In the genomic region with DNA sequence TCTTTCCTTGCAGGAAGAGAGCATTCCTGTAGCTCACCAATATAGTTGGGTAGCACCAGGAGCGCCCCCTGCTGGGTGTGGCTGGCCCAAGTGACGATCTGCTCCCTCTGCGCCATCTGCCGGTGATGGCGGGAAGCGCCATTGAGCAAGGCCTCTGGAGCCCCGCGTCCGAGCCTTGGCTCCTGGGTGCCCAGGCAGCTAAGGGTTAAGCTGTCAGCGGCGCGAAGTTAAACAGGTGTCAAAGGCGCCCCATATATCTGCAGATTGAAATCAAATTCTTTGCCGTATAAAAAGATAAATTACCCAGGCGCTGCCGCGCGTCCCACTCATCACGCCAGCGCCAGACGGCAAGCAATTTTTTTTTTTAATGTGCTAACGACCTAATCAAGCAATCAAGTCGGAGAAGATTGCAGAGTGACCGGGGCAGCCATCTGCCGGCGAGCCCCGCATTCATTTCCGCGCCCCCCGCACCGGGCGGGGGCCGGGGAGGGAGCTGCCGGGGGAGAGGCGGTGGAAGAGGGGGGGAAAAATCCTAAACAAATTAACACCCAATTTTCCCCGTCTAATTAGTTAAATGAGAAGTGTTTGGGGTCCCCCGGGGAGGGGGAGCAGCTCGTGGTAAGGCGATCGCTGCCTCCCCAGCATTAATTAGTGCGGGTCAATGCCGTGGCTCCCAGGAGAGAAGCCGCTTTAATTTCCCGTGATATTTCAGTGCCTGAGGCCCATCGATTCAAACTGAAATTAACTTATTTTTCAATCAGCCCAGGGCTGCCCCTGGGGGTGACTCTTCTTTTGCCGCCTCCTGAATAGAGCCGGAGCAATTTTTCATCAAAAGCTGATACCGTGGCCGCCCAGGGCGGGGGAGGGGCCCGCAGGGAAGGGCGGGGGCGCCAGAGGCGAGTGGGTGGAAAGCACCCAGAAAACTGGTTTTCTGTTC, we compare ENCODE assay signal across 8 mouse cellular contexts. TPM values are rescaled to one million over a fixed set of nuclear protein-coding genes. Genes with fewer than 3 reads are reported as not detected.
DNase-seq lines count a peak whose midpoint lies in the region; ATAC-seq lines count a peak whose summit lies in the region.

No protein-coding gene starts in this region.

- peak overlapping the region; percentile 65 for H3K4me3 ChIP-seq in heart, embryonic 13.5 days
- H3K4me3 ChIP-seq in liver, embryonic 12.5 days: peak overlapping the region; percentile 58
- peak overlapping the region; percentile 48 for H3K4me3 ChIP-seq in stomach, embryonic 15.5 days (replicated peaks)

- peaks cover 51% of the 10 kb centered on the region for H3K27me3 ChIP-seq in heart, embryonic 13.5 days (replicated peaks)
- H3K27me3 ChIP-seq in liver, embryonic 12.5 days (replicated peaks): peaks cover 58% of the 10 kb centered on the region
- no peaks in the 10 kb centered on the region for H3K27me3 ChIP-seq in stomach, embryonic 15.5 days (replicated peaks)

- peak; percentile 83 for DNase-seq in CD4-positive helper T cell, adult 2 months (ENCODE audit: low read depth, low spot score)
- peak; percentile 42 for DNase-seq in brain, embryonic 18.5 days (ENCODE audit: low read depth, low spot score)
- DNase-seq in kidney, postnatal 10 days: peak; percentile 97
- DNase-seq in natural killer cell, adult 2 months (ENCODE audit: low spot score in 2 of 2): peak; percentile 82 to 88

- H3K27ac ChIP-seq in heart, embryonic 13.5 days (replicated peaks): no peak overlapping the region
- H3K27ac ChIP-seq in liver, embryonic 12.5 days: no peak overlapping the region
- no peak overlapping the region for H3K27ac ChIP-seq in stomach, embryonic 15.5 days

- no peaks in the 10 kb centered on the region for H3K9me3 ChIP-seq in heart, embryonic 13.5 days
- no peaks in the 10 kb centered on the region for H3K9me3 ChIP-seq in liver, embryonic 12.5 days (replicated peaks)
- no peaks in the 10 kb centered on the region for H3K9me3 ChIP-seq in stomach, embryonic 15.5 days

- peak overlapping the region; percentile 99 for H3K4me2 ChIP-seq in heart, embryonic 13.5 days
- peak overlapping the region; percentile 92 for H3K4me2 ChIP-seq in liver, embryonic 12.5 days
- peak overlapping the region; percentile 96 for H3K4me2 ChIP-seq in stomach, embryonic 15.5 days

- H3K4me1 ChIP-seq in heart, embryonic 13.5 days: peaks cover 2% of the 10 kb centered on the region; the same call in 1 of the 2 replicates
- H3K4me1 ChIP-seq in liver, embryonic 12.5 days: peaks cover 10% of the 10 kb centered on the region
- H3K4me1 ChIP-seq in stomach, embryonic 15.5 days: no peaks in the 10 kb centered on the region

- WGBS in heart, embryonic 13.5 days: under 1% methylated on average over 54 of the region's 54 CpGs
- WGBS in liver, embryonic 12.5 days (ENCODE audit: insufficient replicate concordance): under 1% methylated on average over 54 of the region's 54 CpGs
- WGBS in stomach, embryonic 15.5 days: under 1% methylated on average over 54 of the region's 54 CpGs

- peak overlapping the region; percentile 83 for H3K9ac ChIP-seq in heart, embryonic 13.5 days
- peak overlapping the region; percentile 62 for H3K9ac ChIP-seq in liver, embryonic 12.5 days
- H3K9ac ChIP-seq in stomach, embryonic 15.5 days: peak overlapping the region; percentile 49; the same call in 1 of the 2 replicates

- peak; percentile 85 for ATAC-seq in erythroid progenitor cell, adult 5-6 weeks (replicated peaks; ENCODE audit: low FRiP score, poor library complexity, severe bottlenecking)
- no peak; the same call in 1 of the 2 replicates for ATAC-seq in heart, embryonic 13.5 days (ENCODE audit: extremely low read depth, insufficient number of reproducible peaks, low FRiP score, low TSS enrichment)
- ATAC-seq in liver, embryonic 12.5 days: 0 out of 2 replicates have a peak, but pooled peaks have one; percentile 35
- ATAC-seq in stomach, embryonic 15.5 days (ENCODE audit: insufficient read depth, low FRiP score, low read depth): 0 out of 2 replicates have a peak, but pooled peaks have one; percentile 23

- H3K36me3 ChIP-seq in heart, embryonic 13.5 days: no peaks in the 10 kb centered on the region
- H3K36me3 ChIP-seq in liver, embryonic 12.5 days: no peaks in the 10 kb centered on the region
- H3K36me3 ChIP-seq in stomach, embryonic 15.5 days: no peaks in the 10 kb centered on the region

RNA-seq across cellular contexts. Expression of a gene that starts 20.5 kb away (rescaled TPM):
- total RNA-seq in erythroid progenitor cell, adult 5-6 weeks (2015; ENCODE audit: low replicate concordance): not detected in 2 replicates
- total RNA-seq in erythroid progenitor cell, adult 5-6 weeks (2017; ENCODE audit: low replicate concordance): not detected in 2 replicates
- polyA plus RNA-seq in heart, embryonic 13.5 days (2015; fragmentation: Nextera tagmentation; extraction: Ambion mirVana): not detected in 2 replicates
- polyA plus RNA-seq in liver, embryonic 12.5 days (2016; fragmentation: Nextera tagmentation; extraction: Ambion mirVana): not detected in 2 replicates
- 0.04 TPM in 1 of 2 replicates, not detected in the other for polyA plus RNA-seq in stomach, embryonic 15.5 days (2015; fragmentation: Nextera tagmentation; extraction: Ambion mirVana)

RNA-seq across cellular contexts. Expression of a gene that starts 27.1 kb away (rescaled TPM):
- 0.72 TPM in 1 of 2 replicates, not detected in the other for total RNA-seq in erythroid progenitor cell, adult 5-6 weeks (2015; ENCODE audit: low replicate concordance)
- total RNA-seq in erythroid progenitor cell, adult 5-6 weeks (2017; ENCODE audit: low replicate concordance): 0.77 TPM in 1 of 2 replicates, not detected in the other
- 9.5 and 10.0 TPM in 2 replicates for polyA plus RNA-seq in heart, embryonic 13.5 days (2015; fragmentation: Nextera tagmentation; extraction: Ambion mirVana)
- 5.6 and 5.9 TPM in 2 replicates for polyA plus RNA-seq in liver, embryonic 12.5 days (2016; fragmentation: Nextera tagmentation; extraction: Ambion mirVana)
- polyA plus RNA-seq in stomach, embryonic 15.5 days (2015; fragmentation: Nextera tagmentation; extraction: Ambion mirVana): 12.5 and 13.2 TPM in 2 replicates

RNA-seq across cellular contexts. Expression of a gene that starts 50.7 kb away (rescaled TPM):
- total RNA-seq in erythroid progenitor cell, adult 5-6 weeks (2015; ENCODE audit: low replicate concordance): not detected in 2 replicates
- not detected in 2 replicates for total RNA-seq in erythroid progenitor cell, adult 5-6 weeks (2017; ENCODE audit: low replicate concordance)
- polyA plus RNA-seq in heart, embryonic 13.5 days (2015; fragmentation: Nextera tagmentation; extraction: Ambion mirVana): not detected in 2 replicates
- polyA plus RNA-seq in liver, embryonic 12.5 days (2016; fragmentation: Nextera tagmentation; extraction: Ambion mirVana): not detected in 2 replicates
- polyA plus RNA-seq in stomach, embryonic 15.5 days (2015; fragmentation: Nextera tagmentation; extraction: Ambion mirVana): not detected in 2 replicates

Comparison
In these comparisons a context has a peak if more than half of its experiments do, and no peak if none do; other contexts are left out.
1. DNase-seq: peak in every context shown above with its lines; median percentile 97 in kidney, postnatal 10 days; 85 in natural killer cell, adult 2 months; 83 in CD4-positive helper T cell, adult 2 months; 42 in brain, embryonic 18.5 days.